Mouse (Mus musculus): Measurements from ENCODE around the gene Fam129c.

The Fam129c gene

GRCm38 (mm10) chr8:71610822-71611651 lies 13.6 kb downstream of the Fam129c start, which contains the start of gene Colgalt1:
Gene Colgalt1, plus strand, starts transcription at chr8:71610998.
- DNase-seq, result peak; percentile 94 to 97

GRCm38 (mm10) chr8:71612141-71612540 lies 14.7 kb downstream of the Fam129c start:
- DNase-seq, result no peak

GRCm38 (mm10) chr8:71613418-71613817 lies 16.0 kb downstream of the Fam129c start:
- no peak for DNase-seq

GRCm38 (mm10) chr8:71619786-71620185 lies 22.3 kb downstream of the Fam129c start:
- DNase-seq, result no peak

- no peak for DNase-seq
Measured at GRCm38 (mm10) chr8:71625088-71625487, 27.6 kb downstream of the Fam129c start.

- no peak for DNase-seq
Measured at GRCm38 (mm10) chr8:71626753-71627152, 29.3 kb downstream of the Fam129c start.

GRCm38 (mm10) chr8:71627265-71628099 lies 30.0 kb downstream of the Fam129c start:
- DNase-seq, result peak in 1 of 2 experiments; percentile 39

- DNase-seq, result peak in 1 of 2 experiments; percentile 43
Measured at GRCm38 (mm10) chr8:71628396-71629095, 31.1 kb downstream of the Fam129c start.

GRCm38 (mm10) chr8:71629096-71629697 lies 31.7 kb downstream of the Fam129c start:
- DNase-seq, result peak; percentile 89 to 92

- DNase-seq, result peak; percentile 42 to 67
Measured at GRCm38 (mm10) chr8:71629781-71630212, 32.3 kb downstream of the Fam129c start.

GRCm38 (mm10) chr8:71630761-71631160 lies 33.3 kb downstream of the Fam129c start:
- DNase-seq, result no peak

- no peak for DNase-seq
Measured at GRCm38 (mm10) chr8:71631897-71632296, 34.4 kb downstream of the Fam129c start.

GRCm38 (mm10) chr8:71633164-71633563 lies 35.7 kb downstream of the Fam129c start:
- DNase-seq, result peak; percentile 40 to 57

GRCm38 (mm10) chr8:71633981-71634667 lies 36.7 kb downstream of the Fam129c start:
- peak; percentile 45 to 58 for DNase-seq

GRCm38 (mm10) chr8:71637149-71638095 lies 40.0 kb downstream of the Fam129c start:
- DNase-seq, result no peak

- peak in 1 of 2 experiments; percentile 46 for DNase-seq
Measured at GRCm38 (mm10) chr8:71638321-71638720, 40.9 kb downstream of the Fam129c start.

- no peak for DNase-seq
Measured at GRCm38 (mm10) chr8:71639318-71639717, 41.9 kb downstream of the Fam129c start.

GRCm38 (mm10) chr8:71645510-71645909 lies 48.1 kb downstream of the Fam129c start:
- no peak for DNase-seq

GRCm38 (mm10) chr8:71654600-71654999 lies 57.2 kb downstream of the Fam129c start:
- peak in 1 of 2 experiments; percentile 51 for DNase-seq
